Mouse (Mus musculus): ENCODE measurements around the gene Arap2.

- TF ChIP-seq CTCF (IDR thresholded peaks at IDR 0.05) (no peak), EP300 (IDR thresholded peaks at IDR 0.05; ENCODE audit: insufficient read depth, low read depth, low read length) (no peak), POLR2A (IDR thresholded peaks at IDR 0.05; ENCODE audit: insufficient read depth, low read depth, low read length) (no peak)
These were observed 3.5 kb downstream of the Arap2 start for GRCm38 (mm10) chr5:62762298-62762960.

Data from heart, adult 2 months (tissue).